Mouse (Mus musculus): Measurements from ENCODE around the gene Cfap77. TPM values are rescaled to one million over a fixed set of nuclear protein-coding genes. Genes with fewer than 3 reads are reported as not detected.
A peak's percentile ranks its signal among the peaks of the same experiment; 100 is the strongest.
"Not testable (repeated sequence)": the region's sequence is repeated elsewhere in the genome, so short reads cannot be mapped to it uniquely, and the experiment has no call there.

Gene Cfap77
- 1 to 10 TPM in 1 of 2 experiments, under 1 TPM in 1; 0.69 to 1.2 TPM for total RNA-seq (2021)
- long read RNA-seq, experiment 1, result 0 reads
- long read RNA-seq, experiment 2, partial matches to known transcripts, result 0 of 52 reads
- long read RNA-seq, experiment 2, other reads (novel, unspliced or antisense), result 52 of 52 reads

DNA sequence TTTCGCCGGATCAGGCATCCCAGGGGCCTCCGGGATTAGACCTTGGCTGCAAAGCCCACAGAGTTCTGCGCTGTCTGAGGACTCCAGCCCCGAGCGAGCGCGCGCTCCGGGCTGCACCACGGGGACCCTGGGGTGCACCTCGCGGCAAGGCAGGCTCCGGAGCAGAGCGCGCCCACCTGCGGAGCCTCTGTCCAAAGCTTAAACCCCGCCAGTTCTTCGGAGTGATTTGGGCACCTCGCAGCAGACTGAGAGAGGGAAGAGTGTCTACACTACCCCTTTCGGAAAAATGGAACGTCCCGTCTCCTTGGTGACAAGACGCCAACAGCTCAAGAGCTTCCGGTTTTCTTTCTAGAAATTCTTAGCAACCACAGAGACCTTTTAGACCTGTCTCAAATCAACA lies at the start of gene Cfap77:
TSS of gene Cfap77 (minus strand) at position 76 of the 400 bp plus-strand sequence.
- DNase-seq (ENCODE audit: low spot score in 2 of 2), result peak; percentile 22 to 45

DNA sequence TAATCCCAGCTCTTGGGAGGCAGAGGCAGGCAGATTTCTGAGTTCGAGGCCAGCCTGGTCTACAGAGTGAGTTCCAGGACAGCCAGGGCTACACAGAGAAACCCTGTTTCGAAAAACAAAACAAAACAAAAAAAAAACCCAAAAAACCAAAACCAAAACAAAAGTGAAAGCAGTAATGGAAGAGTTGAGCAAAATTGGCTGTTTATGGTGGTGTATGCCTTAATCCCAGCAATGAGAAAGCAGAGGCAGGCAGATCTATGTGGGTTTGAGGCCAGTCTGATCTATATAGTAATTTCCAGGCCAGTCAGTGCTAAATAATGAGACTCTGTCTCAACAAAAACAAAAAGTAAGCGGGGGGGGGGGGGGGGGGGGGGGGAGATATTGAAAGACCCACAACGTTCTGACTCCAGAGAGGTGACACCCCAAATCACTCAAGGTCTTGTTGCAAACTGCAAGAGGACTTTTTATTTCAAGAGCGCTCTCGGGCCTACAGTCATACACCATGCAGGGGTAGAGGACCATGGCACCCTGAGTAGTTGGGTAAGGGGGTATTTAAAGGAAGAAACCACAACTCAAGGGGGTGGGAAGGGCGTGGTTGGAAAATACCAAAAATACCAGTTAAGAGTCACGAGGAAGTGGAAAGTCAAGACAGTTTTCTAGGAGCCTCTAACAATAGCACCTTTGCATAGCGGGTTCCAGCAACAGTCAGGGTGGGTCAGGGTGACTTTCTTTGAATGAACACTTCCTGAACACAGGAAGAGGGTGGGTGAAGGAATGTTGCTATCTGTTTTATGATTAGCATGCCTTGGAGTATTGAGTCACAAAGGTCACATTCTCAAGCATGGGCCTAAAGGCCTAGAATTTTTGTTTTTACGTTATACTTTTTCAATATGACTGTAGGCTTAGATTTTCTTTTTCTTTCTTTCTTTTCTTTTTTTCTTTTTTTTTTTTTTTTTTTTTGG lies 47.8 kb upstream of the Cfap77 start:
- DNase-seq (ENCODE audit: low spot score in 2 of 2), result not testable (repeated sequence)

DNA sequence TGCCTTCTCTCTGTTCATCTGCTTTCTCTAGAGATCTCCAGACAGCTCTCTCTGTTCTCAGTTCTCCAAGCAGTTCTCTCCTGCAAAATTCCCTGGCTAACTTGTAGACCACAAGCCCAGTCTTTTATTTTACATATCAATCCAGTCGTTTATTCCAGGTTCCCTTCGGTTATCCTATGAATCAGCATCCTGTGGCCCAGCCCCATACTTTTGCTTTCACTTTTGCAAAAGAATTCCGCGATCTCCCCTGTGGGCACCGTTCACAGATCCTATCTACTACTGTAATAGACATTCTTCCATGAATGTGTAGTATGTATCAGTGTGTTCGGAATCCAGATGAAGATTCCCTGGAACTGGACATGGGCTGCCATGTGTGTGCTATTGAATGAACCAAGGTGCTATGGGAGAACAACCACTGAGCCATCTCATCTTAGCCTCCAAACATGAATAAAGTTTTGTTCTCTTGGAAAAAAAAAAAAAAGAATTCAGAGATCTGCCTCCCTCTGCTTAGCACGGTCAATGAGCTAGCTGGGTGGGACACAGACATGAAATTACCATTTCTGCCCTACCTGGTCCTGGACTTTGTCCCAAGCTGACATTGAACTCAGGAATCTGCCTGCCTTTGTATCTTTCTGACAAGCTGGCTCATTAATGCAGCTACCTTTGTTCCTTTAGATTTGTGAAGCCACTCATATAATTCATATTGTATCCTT lies 46.1 kb upstream of the Cfap77 start:
- DNase-seq (ENCODE audit: low spot score in 2 of 2), result no peak

DNA sequence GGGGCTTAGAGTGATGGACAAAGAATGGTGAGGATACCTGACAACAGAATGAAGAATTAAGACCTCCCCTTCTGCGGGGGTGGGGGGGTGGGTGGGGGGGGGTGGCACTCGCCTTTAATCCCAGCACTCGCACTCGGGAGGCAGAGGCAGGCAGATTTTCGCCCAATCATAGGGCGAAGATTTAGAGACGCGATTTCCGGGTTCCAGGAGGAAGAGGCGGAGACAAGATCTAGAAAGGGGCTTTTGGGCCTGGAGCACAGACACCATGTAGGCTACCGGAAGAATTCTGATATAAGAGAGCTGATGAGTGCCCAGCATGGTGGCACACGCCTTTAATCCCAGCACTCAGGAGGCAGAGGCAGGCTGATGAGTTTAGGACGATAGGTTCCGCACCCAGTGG lies 44.8 kb upstream of the Cfap77 start:
- DNase-seq (ENCODE audit: low spot score in 2 of 2), result no peak

DNA sequence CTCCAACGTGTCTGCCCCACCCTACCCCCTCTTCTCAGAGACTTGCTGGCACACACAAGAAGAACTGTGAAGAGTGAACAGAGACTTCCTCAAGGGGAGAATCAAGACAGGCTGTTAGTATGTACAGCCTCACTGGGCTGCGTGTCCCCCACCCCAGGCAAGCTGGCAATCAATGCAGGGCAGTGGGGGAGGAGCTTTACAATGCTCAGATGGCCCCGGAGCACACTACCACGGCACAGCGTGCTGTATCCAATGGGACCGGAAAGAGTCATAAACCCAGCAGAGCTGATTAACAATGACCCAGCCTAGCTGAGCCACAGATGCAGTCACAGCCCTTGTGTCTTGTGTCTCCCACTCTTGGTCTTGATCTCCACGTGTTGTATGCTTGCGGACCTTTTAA lies 43.9 kb upstream of the Cfap77 start:
- DNase-seq (ENCODE audit: low spot score in 2 of 2), result no peak

DNA sequence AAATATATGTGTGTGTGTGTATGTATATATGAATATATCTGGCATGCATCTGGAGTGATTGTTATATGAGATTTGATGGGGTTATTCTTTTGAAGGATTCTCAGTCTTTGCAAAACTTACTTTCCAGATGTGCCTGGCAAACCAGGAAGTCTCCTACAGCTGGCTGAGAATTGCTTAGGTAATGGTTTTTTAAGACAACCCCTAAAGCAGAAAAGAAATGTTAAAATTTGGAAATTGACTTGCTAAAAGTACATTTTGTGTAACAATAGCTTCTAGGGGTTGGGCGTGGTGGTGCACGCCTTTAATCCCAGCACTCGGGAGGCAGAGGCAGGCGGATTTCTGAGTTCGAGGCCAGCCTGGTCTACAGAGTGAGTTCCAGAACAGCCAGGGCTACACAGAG lies 43.1 kb upstream of the Cfap77 start:
- not testable (repeated sequence) for DNase-seq (ENCODE audit: low spot score in 2 of 2)

DNA sequence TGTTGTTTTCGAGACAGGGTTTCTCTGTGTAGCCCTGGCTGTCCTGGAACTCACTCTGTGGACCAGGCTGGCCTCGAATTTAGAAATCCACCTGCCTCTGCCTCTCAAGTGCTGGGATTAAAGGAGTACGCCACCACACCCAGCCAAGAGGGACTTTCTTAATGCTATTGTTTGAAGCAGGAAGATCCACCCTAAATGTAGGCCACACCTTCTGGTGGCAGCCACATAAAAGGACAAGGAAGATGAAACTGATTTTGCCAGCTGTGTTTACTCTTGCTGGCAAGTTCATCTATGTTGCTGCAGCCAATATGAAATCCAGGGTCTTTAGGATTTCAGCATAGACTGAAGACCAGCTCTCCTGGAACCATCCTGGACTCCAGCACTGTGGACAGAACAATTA lies 42.6 kb upstream of the Cfap77 start:
- DNase-seq (ENCODE audit: low spot score in 2 of 2), result no peak

DNA sequence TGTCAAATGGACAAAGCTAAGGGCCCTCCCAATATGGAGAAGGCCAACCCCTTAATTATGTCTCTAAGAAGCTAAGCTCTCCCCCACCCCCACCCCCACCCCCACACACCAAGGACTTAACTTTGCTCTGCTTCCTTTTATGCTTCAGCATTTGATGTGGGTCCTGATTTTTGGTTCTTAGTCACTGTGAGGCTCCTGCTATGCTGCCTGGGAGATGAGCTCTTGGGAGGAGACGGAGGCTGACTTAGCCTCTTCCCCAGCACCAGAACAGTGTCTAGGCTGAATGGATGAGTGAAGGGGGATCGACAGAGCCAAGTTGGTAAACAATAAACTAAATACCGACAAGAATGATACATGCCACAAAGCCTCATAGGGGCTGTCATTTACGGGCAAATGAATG lies 41.9 kb upstream of the Cfap77 start:
- DNase-seq (ENCODE audit: low spot score in 2 of 2), result no peak

DNA sequence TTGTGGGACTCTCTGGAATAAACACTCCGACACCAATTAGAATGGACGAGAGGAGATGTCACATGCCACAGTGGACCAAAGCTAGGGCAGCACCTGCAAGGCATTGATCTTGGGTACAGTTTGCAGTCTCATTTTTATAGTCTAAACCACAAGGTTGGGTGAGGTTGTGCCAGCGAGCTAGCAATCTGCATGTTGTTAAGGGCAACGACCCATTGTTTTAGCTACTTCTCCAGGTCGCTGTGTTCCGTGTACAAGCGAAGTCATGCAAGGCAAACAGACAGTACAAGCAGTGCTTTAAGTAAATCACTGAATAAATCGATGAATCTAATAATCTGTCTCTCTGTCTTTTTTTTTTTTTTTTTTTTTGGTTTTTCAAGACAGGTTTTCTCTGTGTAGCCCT lies 40.8 kb upstream of the Cfap77 start:
- no peak for DNase-seq (ENCODE audit: low spot score in 2 of 2)

DNA sequence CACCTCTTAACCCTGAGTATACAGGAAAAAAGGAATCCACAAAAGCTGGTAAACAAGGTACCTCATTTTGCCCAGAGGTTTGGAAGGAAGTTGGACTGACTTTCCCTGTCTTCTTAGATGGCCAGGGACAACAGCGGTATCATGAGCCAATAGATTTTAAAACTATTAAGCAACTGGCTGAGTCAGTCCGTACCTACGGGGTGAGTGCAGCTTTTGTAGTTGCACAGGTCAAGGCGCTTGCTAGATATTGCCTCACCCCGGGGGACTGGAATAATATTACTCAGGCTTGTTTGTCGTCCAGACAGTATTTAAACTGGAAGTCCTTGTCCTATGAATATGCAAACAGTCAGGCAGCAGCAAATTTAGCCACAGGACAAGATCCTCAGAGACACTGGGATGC lies 34.4 kb upstream of the Cfap77 start:
- DNase-seq (ENCODE audit: low spot score in 2 of 2), result not testable (repeated sequence)

DNA sequence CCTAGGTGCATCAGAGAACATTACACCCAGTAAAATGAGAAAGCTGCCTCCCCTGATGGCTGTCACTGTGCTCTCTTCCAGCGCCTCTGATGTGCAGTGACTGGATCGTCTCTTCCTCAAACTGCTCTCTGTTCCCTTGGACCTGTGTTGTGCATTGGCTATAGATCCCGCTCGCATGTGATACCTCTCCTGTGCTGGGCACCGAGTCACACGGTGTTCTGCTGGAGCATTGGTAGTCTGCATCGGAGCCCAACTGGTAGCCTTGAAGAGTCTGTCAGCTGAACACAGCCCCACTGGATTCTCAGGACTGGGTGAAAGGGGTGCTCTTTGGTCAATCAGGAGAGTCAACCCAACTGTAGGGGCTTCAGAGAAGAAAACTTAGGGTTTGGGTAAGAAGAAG lies 31.2 kb upstream of the Cfap77 start:
- DNase-seq (ENCODE audit: low spot score in 2 of 2), result no peak

DNA sequence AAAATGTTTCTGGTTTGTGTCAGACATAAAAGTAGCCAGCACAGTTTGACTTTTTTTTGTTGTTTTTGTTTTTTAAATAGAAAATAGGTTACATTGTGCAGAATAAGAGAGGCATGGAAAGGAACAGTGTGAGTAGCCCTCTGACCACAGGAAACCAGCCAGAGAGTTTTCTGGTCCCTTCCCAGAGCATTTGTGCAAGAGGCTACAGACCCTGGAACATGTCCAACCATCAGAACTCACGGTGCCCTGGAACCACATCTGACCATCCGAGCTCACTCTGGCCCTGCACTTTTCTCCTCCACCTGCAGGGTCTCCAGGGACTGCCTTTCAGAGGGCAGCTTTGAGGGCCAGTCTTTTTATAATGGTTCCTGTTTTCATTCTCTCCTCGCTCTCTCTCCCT lies 27.1 kb upstream of the Cfap77 start:
- DNase-seq (ENCODE audit: low spot score in 2 of 2), result peak in 1 of 2 experiments; percentile 34

DNA sequence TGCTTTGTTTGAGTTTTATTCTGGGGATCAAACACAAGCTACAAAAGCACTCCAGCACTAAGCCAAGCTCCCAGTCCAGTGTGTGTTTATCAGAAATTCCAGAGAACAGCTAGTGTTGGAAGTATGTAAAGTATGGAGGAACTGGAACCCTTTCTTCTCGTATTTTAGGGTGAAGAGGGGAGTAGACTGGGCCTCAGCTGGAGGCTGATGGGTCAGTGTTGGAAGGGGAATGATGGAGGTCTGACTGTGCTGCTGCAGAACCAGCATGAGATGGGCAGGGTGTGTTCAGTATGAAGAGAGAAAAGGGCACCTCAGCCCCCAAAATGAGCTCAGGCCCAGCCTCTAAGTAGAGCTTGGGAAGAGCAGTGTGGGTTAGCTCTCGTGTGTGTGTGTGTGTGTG lies 21.4 kb upstream of the Cfap77 start:
- DNase-seq (ENCODE audit: low spot score in 2 of 2), result no peak

DNA sequence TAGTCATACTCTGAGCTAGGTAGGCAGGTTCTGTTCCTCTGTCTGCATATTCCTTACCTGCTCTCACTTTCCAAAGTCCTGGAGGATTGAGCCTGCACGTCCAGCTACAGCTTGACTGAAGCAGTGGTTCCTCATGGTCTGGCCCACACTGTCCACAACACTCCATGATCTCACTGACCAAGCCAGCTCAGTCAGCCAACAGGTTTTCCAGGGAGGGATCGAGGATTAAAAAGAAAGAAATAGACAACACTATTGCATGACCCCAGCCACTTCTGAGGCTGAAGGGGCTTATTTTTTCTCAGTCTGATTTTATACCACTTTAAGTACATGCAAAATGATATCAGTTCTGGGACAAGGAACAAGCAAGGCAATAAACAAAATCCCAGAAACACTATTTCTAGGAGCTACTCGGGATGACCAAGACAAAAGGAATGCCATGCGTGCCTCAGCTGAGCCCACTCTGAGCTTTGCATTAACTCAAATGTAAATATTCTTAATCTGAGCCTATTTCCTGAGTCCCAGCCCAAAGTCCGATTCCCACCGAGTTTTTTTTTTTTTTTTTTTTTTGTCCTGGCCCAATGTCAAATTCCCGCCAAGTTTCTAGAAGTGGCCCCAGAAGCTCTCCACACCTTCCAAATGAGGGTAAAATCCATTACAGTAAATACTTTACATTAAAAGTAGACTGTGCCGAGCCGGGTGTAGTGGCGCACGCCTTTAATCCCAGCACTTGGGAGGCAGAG lies 20.6 kb upstream of the Cfap77 start:
- DNase-seq (ENCODE audit: low spot score in 2 of 2), result no peak

DNA sequence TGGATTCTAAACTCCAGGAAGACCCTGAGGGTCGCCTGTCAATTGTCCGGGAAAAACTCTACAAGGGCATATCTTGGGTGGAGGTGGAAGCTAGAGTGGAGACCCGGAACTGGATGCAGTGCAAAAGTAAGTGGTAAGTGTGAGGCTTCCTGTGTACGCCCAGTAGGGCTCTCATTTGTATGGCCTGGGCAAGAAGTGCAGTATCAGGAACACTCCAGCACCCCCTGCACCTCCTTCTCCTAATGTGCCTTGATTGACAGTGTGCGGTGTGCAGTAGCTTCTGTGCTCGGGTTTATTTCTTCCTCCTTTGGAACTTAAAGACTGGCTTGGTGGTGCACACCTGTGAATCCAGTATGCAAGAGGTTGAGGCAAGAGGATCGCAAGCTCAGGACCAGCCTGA lies 19.8 kb upstream of the Cfap77 start:
- DNase-seq (ENCODE audit: low spot score in 2 of 2), result no peak

DNA sequence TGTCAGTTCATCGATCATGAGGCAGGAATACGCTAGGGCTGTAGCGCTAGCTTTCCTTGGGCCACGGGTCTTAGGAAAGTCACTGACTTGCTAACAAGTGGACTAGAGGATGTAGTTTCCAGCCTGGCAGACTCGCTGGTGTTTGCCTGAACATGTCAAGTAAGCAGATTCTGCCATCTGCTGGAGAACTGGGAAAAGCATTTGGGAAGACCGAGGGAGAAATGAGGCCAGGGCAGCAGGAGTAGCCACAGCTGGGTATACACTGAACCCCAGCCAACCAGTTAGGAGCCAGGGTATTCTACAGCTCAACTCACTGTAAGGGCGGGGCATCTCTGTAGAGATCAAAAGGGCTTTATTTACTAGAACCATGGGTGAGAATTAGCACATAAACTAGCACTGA lies 11.5 kb upstream of the Cfap77 start:
- no peak for DNase-seq (ENCODE audit: low spot score in 2 of 2)

DNA sequence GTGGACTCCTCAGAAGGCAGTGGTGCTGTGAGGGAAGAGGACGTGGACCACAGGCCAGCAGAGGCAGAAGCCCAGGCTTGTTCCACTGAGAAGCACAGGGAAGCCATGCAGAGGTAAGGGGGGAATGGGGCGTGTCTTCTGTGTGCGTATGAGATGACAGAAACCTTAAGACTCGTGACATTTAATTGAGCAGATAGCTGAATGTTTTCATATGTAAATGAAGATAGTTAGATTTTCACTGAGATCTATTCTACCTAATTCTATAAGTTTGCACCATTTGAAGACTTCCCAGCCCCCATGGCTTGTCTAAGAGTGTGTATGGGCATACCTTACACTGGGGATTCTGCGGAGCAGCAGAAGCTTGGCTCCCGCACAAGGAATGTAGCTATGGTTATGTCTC lies 10.9 kb upstream of the Cfap77 start:
- no peak for DNase-seq (ENCODE audit: low spot score in 2 of 2)

DNA sequence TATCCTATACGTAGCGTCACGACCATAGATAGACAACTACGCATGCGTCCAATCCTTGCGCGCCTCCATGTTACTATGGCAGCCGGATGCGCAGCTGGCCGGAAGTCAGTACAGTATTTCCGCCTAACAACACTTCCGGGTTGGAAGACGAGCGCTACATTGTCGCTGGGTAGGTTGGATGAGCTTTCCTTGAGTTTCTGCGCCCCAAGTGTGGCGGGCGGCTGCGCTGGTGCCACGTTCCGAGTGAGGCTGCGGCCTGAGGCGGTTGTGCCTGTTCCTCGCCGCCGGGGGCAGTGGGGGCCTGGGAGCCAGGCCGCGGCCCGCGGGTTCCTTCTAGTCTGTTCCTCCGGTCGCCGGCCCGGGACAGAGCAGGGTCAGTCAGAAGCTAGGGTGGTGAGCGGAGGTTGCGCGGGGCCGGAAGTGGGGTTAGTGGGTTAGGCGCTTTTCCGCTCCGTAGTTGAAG lies 5.3 kb upstream of the Cfap77 start, which contains the start of gene Ttf1:
TSS of gene Ttf1 (plus strand) at position 128 of the 463 bp plus-strand sequence.
- peak; percentile 86 to 94 for DNase-seq (ENCODE audit: low spot score in 2 of 2)

DNA sequence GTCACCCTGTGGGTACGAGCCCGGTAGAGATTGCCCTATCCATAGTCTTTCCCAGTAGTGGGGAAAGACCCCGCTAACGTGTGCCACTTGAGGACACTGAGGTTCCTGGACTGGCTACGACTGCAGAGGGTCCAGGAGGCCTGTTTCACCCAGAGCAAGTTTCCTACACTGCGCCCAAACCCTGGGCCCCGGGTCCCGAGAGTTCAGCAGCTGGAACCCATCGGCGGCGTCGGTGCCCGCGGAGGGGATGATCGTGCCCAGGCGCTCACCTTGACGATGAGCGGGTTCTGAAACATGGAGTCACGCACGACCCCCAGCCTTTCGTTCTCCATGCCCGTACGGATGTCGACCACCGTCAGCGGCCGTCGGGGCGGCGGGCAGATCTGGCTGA lies 326 bp downstream of the Cfap77 start:
- DNase-seq (ENCODE audit: low spot score in 2 of 2), result no peak

DNA sequence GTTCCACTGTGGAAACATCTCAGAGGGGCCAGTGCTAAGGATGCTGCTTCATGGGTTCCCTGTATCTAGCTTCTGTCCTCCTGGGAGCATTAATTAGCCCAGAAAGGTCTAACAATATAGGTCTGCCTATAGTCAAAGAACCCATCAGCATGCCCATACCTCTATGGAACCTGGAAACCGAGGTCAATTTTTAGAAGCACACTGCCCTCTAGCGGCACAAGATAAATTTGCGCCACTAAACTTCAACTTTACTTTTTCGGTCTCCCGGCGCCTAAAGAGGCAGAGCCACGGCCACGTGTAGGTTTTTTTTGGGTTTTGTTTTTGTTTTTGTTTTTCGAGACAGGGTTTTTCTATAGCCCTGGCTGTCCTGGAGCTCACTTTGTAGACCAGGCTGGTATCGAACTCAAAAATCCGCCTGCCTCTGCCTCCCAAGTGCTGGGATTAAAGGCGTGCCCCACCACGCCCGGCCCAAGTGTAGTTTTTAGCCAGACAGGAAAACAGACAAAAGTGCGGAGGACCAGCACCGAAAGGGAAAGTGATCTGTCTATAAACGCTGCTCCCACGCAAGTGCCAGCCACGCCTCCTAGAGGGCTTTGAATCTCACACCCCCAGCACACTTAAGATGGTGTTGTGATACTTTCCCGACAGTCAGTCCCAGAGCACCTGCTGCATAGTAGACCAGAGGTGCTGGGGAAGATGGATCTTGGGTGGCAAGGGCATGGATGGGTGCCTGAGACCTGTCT lies 893 bp downstream of the Cfap77 start:
- DNase-seq (ENCODE audit: low spot score in 2 of 2), result peak; percentile 56 to 60

Measured in layer of hippocampus, postnatal 14 days (tissue).